Mouse (Mus musculus) liver, adult 2 months (tissue): Measurements from ENCODE around the gene Rnf128.

Experiments
- CTCF ChIP-seq: fragments of 200-500 bp; IDR thresholded peaks from 2 replicates; pipeline ENCODE4 v1.5.1; 2011; ENCODE audit warnings: low read depth, low read length, control low read depth
- POLR2A ChIP-seq: fragments of 200-500 bp; IDR thresholded peaks from 2 replicates; pipeline ENCODE4 v1.6.1; 2011; ENCODE audit warnings: low read length, control low read depth; ENCODE audit not compliant: insufficient read depth; ENCODE audit errors: extremely low read depth

DNA sequence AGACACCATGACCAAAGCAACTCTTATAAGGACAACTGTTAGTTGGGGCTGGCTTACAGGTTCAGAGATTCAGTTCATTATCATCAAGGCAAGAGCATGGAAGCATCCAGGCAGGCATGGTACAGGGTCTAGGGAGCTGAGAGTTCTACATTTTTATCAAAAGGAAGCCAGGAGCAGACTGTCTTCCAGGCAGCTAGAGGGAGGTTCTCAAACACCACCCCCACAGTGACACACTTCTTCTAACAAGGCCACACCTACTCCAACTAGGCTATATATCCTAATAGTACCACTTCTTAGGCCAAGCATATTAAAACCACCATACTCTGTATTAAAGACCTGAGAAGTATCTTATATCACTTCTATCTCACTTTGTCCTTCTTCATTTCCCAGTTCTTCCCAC is 33.4 kb upstream of the Rnf128 start:
- TF ChIP-seq CTCF (no peak), POLR2A (no peak)
